Mouse (Mus musculus) testis, adult 2 months (tissue): ENCODE results near the gene Mlxipl.

Experiments used
- CTCF ChIP-seq: fragments of 200-500 bp; IDR thresholded peaks from 2 replicates; pipeline ENCODE4 v1.5.1; 2012; ENCODE audit warnings: low read depth, mild to moderate bottlenecking, inconsistent platforms, low read length, moderate library complexity; ENCODE audit not compliant: control insufficient read depth, insufficient read depth, insufficient replicate concordance
- POLR2A ChIP-seq: fragments of 200-500 bp; IDR thresholded peaks from 2 replicates; pipeline ENCODE4 v1.6.1; 2012; ENCODE audit warnings: low read depth, mild to moderate bottlenecking, inconsistent platforms, low read length, moderate library complexity; ENCODE audit not compliant: control insufficient read depth

- peak; percentile 19; the same call in 1 of the 2 replicates for TF ChIP-seq CTCF
- no peak for TF ChIP-seq POLR2A
These were observed 95.9 kb downstream of the Mlxipl start for GRCm38 (mm10) chr5:135185596-135185995.
